Mouse (Mus musculus) ES-E14 (cell line): ENCODE measurements around the gene Zcchc7.

Source experiments
- CHD2 ChIP-seq: IDR thresholded peaks from 2 replicates; pipeline ENCODE4 v1.6.1; 2014; ENCODE audit warnings: mild to moderate bottlenecking, low read depth, low read length, inconsistent platforms
- HCFC1 ChIP-seq: IDR thresholded peaks from 2 replicates; pipeline ENCODE4 v1.6.1; 2012; ENCODE audit warnings: low read length, inconsistent platforms, borderline replicate concordance; ENCODE audit not compliant: insufficient read depth
- MAFK ChIP-seq: IDR thresholded peaks from 2 replicates; pipeline ENCODE4 v1.6.1; 2014; ENCODE audit warnings: mild to moderate bottlenecking, low read depth, low read length, inconsistent platforms; ENCODE audit not compliant: insufficient read depth
- ZC3H11A ChIP-seq: IDR thresholded peaks from 2 replicates; pipeline ENCODE4 v1.6.1; 2012; ENCODE audit warnings: low read depth, mild to moderate bottlenecking, inconsistent platforms, low read length, borderline replicate concordance
- ZNF384 ChIP-seq: IDR thresholded peaks from 2 replicates; pipeline ENCODE4 v1.6.1; 2012; ENCODE audit warnings: low read depth, low read length, inconsistent platforms

DNA sequence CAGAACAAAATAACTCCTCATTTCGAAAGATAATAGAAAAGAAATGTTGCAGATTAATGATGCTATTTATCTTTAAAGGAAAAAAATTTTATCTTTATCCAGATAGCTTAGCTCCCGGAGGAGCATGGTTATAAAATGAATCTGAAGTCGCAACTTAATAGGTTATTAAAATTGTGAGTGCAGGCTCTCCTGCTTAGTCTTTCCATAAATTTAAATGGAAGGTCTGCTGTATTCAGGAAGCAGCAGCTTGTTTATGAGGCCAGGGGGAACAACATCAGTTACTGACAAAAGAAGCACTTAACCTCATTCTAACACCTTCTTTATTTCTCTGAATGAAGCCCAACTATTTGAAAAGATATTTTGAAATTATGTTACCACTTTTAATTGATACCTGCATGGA is 74.9 kb downstream of the Zcchc7 start:
- TF ChIP-seq ZC3H11A: no peak
- TF ChIP-seq HCFC1: no peak
- TF ChIP-seq ZNF384: no peak
- no peak for TF ChIP-seq MAFK
- TF ChIP-seq CHD2: no peak
